Mouse (Mus musculus) liver, embryonic 14.5 days (tissue): ENCODE results near the gene Qsox1. TPM values are rescaled to one million over a fixed set of nuclear protein-coding genes. Genes with fewer than 3 reads are reported as not detected.

Source experiments
- ATAC-seq: fragments of 200-750 bp; cut with Nextera tagmentation; 2 replicates; pipeline ENCODE4 v1.8.0; 2017; ENCODE audit warnings: moderate number of reproducible peaks, mild to moderate bottlenecking, moderate library complexity; ENCODE audit not compliant: insufficient read depth
- DNase-seq, 3 experiments: peaks; one replicate each; pipeline ENCODE4 v3.0.0-alpha.2; 2012 to 2013; ENCODE audit warnings: low read depth in 3 of 3, low spot score in 3 of 3
- H3K27ac ChIP-seq: fragments of 300-500 bp; sonication (generic); 2 replicates; pipeline ENCODE4 v1.5.1; 2014; ENCODE audit warnings: moderate library complexity, mild to moderate bottlenecking, control low read depth, inconsistent platforms
- H3K27me3 ChIP-seq: fragments of 300-500 bp; sonication (generic); 2 replicates; pipeline ENCODE4 v1.6.1; 2014; ENCODE audit warnings: mild to moderate bottlenecking, low read length, moderate library complexity; ENCODE audit not compliant: control insufficient read depth, insufficient read depth
- H3K36me3 ChIP-seq: fragments of 300-500 bp; sonication (generic); replicated peaks from 2 replicates; pipeline ENCODE4 v1.6.1; 2014; ENCODE audit warnings: low read depth; ENCODE audit not compliant: control insufficient read depth, insufficient read depth
- H3K4me1 ChIP-seq, 2 experiments: fragments of 200-500 bp in 1 of 2; fragments of 300-500 bp in 1 of 2; sonication (generic) in 1 of 2; replicated peaks; 2 replicates each; pipeline ENCODE4 v1.6.1; 2012 to 2014; ENCODE audit warnings: antibody characterized with exemption in 1 of 2, inconsistent platforms in 1 of 2, low read length in 1 of 2; ENCODE audit not compliant: control insufficient read depth in 2 of 2, insufficient read depth in 2 of 2
- H3K4me2 ChIP-seq: fragments of 300-500 bp; sonication (generic); 2 replicates; pipeline ENCODE4 v1.6.1; 2014; ENCODE audit warnings: low read depth, mild to moderate bottlenecking, control low read depth, moderate library complexity
- H3K4me3 ChIP-seq, 2 experiments: fragments of 200-500 bp in 1 of 2; fragments of 300-500 bp in 1 of 2; sonication (generic) in 1 of 2; 2 replicates each; pipeline ENCODE4 v1.5.1; 2012 to 2014; ENCODE audit warnings: low read depth in 2 of 2, low read length in 2 of 2, mild to moderate bottlenecking in 2 of 2, control low read depth in 1 of 2, inconsistent platforms in 1 of 2, moderate library complexity in 1 of 2; ENCODE audit not compliant: insufficient read depth in 1 of 2
- H3K9ac ChIP-seq: fragments of 300-500 bp; sonication (generic); replicated peaks from 2 replicates; pipeline ENCODE4 v1.6.1; 2014; ENCODE audit warnings: mild to moderate bottlenecking, control low read depth, moderate library complexity
- H3K9me3 ChIP-seq: fragments of 300-500 bp; sonication (generic); 2 replicates; pipeline ENCODE4 v1.6.1; 2016; ENCODE audit warnings: low read length, mixed read lengths; ENCODE audit not compliant: control insufficient read depth
- CTCF ChIP-seq: IDR thresholded peaks from 2 replicates; pipeline ENCODE4 v1.5.1; 2016; ENCODE audit warnings: antibody characterized with exemption, low read depth, control low read depth
- EP300 ChIP-seq: IDR thresholded peaks from 2 replicates; pipeline ENCODE4 v1.6.1; 2016; ENCODE audit warnings: antibody characterized with exemption, low read depth
- WGBS: fragments of 180-500 bp; shearing (Covaris S2); extraction: QIAGEN DNeasy Blood & Tissue Kit; methylation state at CpG from one replicate; pipeline ENCODE4 v1.1.7; 2014; ENCODE audit not compliant: insufficient replicate concordance; 5-methylcytosine and 5-hydroxymethylcytosine counted together
- polyA plus RNA-seq, 2 experiments: library from polyadenylated mRNA; depleted of rRNA in 1 of 2; stranded (reverse) in 1 of 2; unstranded in 1 of 2; fragments of >200 nt; fragmentation: Nextera tagmentation in 1 of 2; extraction: Ambion mirVana in 1 of 2; gene quantifications; 2 replicates each; pipeline versions ENCODE4 v1.2.1 to v1.2.3; 2012 to 2014

The Qsox1 gene
- polyA plus RNA-seq, 2 experiments: 11.0 to 16.5 TPM

DNA sequence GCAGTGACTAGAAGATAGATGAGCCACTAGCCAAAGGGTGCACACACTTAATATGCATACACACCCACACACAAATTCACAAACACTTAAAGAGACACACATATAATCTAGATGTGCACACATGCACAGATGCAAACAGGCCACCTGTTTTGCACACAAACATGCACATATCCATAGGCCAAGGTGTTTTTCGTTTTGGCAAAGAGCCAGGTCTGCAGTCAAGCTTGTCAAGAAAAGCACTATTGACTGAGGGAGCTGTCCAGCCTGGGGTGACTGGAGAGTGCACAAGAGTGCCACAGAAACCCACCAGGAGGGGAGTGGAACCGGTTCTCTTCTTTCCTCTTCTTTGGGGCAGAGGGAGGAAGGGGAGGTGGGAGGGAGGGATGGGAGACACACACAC is 81.5 kb downstream of the Qsox1 start:
- ATAC-seq (no peak), DNase-seq (no peak)
- no peak for TF ChIP-seq CTCF
- TF ChIP-seq EP300: no peak
- no peak overlapping the region for H3K4me3 ChIP-seq
- H3K27me3 ChIP-seq: peaks cover 76% of the 10 kb centered on the region
- no peaks in the 10 kb centered on the region for H3K4me1 ChIP-seq
- no peaks in the 10 kb centered on the region for H3K9me3 ChIP-seq
- no peaks in the 10 kb centered on the region for H3K36me3 ChIP-seq
- no peak overlapping the region for H3K9ac ChIP-seq
- H3K4me2 ChIP-seq: no peak overlapping the region
- WGBS: 0% methylated on average over 2 of the region's 2 CpGs
- no peak overlapping the region for H3K27ac ChIP-seq

DNA sequence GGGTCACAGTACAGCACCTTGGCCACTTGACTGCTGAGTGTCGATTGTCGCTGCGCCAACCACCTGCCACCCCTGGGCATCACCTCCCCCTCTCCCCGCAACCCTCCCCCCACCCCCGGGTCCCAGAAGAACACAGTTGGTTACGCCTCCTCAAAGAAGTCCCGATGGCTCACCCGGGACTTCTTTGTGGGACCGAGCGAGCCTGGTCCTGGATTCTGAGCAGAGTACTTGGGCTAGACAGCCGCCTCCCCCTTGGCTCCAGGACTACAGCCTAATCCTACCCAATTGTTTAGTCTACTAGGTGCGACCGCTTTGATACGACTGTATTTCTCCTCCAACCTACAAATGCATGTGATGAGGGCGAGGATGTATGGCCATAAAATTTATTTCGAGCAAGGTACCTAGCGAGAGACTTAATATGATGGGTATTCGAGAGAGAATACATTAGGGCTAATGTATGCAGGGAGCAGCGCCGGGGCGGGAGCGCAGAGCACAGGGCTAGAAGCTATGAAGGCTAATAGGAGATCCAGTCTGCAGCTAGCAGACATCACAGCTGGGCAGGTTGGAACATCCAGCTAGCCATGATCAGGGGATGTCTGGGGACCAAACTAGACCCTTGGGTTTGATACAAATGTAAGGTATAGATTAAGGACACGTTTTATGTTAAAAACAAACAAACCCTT is 83.4 kb downstream of the Qsox1 start:
- H3K4me3 ChIP-seq: no peak overlapping the region
- H3K27ac ChIP-seq: no peak overlapping the region
- peaks cover 58% of the 10 kb centered on the region for H3K27me3 ChIP-seq
- TF ChIP-seq EP300: no peak
- no peak for TF ChIP-seq CTCF
- H3K9me3 ChIP-seq: no peaks in the 10 kb centered on the region
- no peak overlapping the region for H3K9ac ChIP-seq
- 5% methylated on average over 23 of the region's 23 CpGs for WGBS
- no peak overlapping the region for H3K4me2 ChIP-seq
- no peak for DNase-seq
- no peaks in the 10 kb centered on the region for H3K4me1 ChIP-seq
- no peaks in the 10 kb centered on the region for H3K36me3 ChIP-seq
- no peak for ATAC-seq

DNA sequence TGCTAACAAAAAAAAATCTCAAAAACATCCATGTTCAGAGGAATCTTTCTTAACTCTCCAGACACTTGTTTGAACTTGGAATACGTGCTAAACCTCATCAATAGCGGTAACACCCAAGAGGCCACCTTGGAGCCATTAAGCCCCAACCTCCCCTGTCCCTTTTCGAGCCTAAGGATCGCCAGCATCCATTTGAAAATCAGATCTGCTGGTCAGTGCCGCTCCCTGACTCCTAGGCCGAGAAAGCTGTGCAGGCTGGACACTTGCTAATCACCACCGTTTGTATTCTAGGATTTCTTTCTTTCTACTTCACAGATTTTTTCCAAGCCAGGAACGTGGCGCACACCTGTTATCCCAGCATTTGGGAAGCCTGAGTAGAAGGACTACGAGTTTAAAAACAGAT is 84.9 kb downstream of the Qsox1 start:
- ATAC-seq (no peak), DNase-seq (no peak)
- Histone ChIP-seq H3K4me1 (no peaks in the 10 kb centered on the region), H3K9ac (no peak overlapping the region), H3K4me2 (no peak overlapping the region), H3K9me3 (no peaks in the 10 kb centered on the region), H3K27ac (no peak overlapping the region), H3K27me3 (peaks cover 50% of the 10 kb centered on the region), H3K36me3 (no peaks in the 10 kb centered on the region), H3K4me3 (no peak overlapping the region)
- 25% methylated on average over 10 of the region's 10 CpGs for WGBS
- no peak for TF ChIP-seq EP300
- no peak for TF ChIP-seq CTCF

Other genes with a start within 250 kb of the Qsox1 start
- not detected in 2 replicates for gene Lhx4, start 61.2 kb downstream of the Qsox1 start, polyA plus RNA-seq (2012; rRNA removed)
- not detected in 2 replicates for gene Lhx4, start 61.2 kb downstream of the Qsox1 start, polyA plus RNA-seq (2014; fragmentation: Nextera tagmentation; extraction: Ambion mirVana)
- 2.5 and 3.5 TPM in 2 replicates for gene Cep350, start 160.4 kb upstream of the Qsox1 start, polyA plus RNA-seq (2012; rRNA removed)
- 3.8 and 4.2 TPM in 2 replicates for gene Cep350, start 160.4 kb upstream of the Qsox1 start, polyA plus RNA-seq (2014; fragmentation: Nextera tagmentation; extraction: Ambion mirVana)
- 30.2 and 34.6 TPM in 2 replicates for gene Tor1aip2, start 222.5 kb upstream of the Qsox1 start, polyA plus RNA-seq (2012; rRNA removed)
- 40.2 and 42.0 TPM in 2 replicates for gene Tor1aip2, start 222.5 kb upstream of the Qsox1 start, polyA plus RNA-seq (2014; fragmentation: Nextera tagmentation; extraction: Ambion mirVana)
- gene Tor1aip1, start 223.6 kb upstream of the Qsox1 start, polyA plus RNA-seq (2012; rRNA removed): 6.4 and 6.6 TPM in 2 replicates
- gene Tor1aip1, start 223.6 kb upstream of the Qsox1 start, polyA plus RNA-seq (2014; fragmentation: Nextera tagmentation; extraction: Ambion mirVana): 20.9 and 21.6 TPM in 2 replicates